Mouse (Mus musculus): ENCODE measurements around the gene Tpi1.

Gene Tpi1

GRCm38 (mm10) chr6:124813933-124814332 is at the start of gene Tpi1:
Gene Tpi1, minus strand, starts transcription at chr6:124814296.
- in situ Hi-C loops (cut with MboI, MseI), result no loop called here

- in situ Hi-C loops (cut with MboI, MseI), result no loop called here
Measured at GRCm38 (mm10) chr6:124863125-124863657, 49.1 kb upstream of the Tpi1 start.

GRCm38 (mm10) chr6:124862406-124863124 is 48.5 kb upstream of the Tpi1 start:
- in situ Hi-C loops (cut with MboI, MseI), result no loop called here

GRCm38 (mm10) chr6:124861802-124862201 is 47.7 kb upstream of the Tpi1 start:
- in situ Hi-C loops (cut with MboI, MseI), result no loop called here

- in situ Hi-C loops (cut with MboI, MseI), result no loop called here
Measured at GRCm38 (mm10) chr6:124861266-124861665, 47.2 kb upstream of the Tpi1 start.

GRCm38 (mm10) chr6:124860511-124860910 is 46.4 kb upstream of the Tpi1 start:
- in situ Hi-C loops (cut with MboI, MseI), result no loop called here

- in situ Hi-C loops (cut with MboI, MseI), result loop anchor here (5.0 to 10.0 kb wide), 2 partner anchors 73 to 175 kb away; partner anchors contain the start of genes Ing4 and Mlf2
Measured at GRCm38 (mm10) chr6:124859725-124860124, 45.6 kb upstream of the Tpi1 start.

GRCm38 (mm10) chr6:124858561-124859318 is 44.6 kb upstream of the Tpi1 start:
- in situ Hi-C loops (cut with MboI, MseI), result loop anchor here (5.0 to 10.0 kb wide), 2 partner anchors 74 to 176 kb away; partner anchors contain the start of genes Ing4 and Mlf2

- in situ Hi-C loops (cut with MboI, MseI), result loop anchor here (5.0 to 10.0 kb wide), 2 partner anchors 74 to 177 kb away; partner anchors contain the start of genes Ing4 and Mlf2
Measured at GRCm38 (mm10) chr6:124857840-124858530, 43.9 kb upstream of the Tpi1 start.

- in situ Hi-C loops (cut with MboI, MseI), result loop anchor here (5.0 to 10.0 kb wide), 2 partner anchors 75 to 178 kb away; partner anchors contain the start of genes Ing4 and Mlf2
Measured at GRCm38 (mm10) chr6:124856916-124857839, 43.1 kb upstream of the Tpi1 start, which contains the start of gene P3h3. Gene P3h3, minus strand, starts transcription at chr6:124857752.

- in situ Hi-C loops (cut with MboI, MseI), result loop anchor here (5.0 to 10.0 kb wide), 2 partner anchors 76 to 178 kb away; partner anchors contain the start of genes Ing4 and Mlf2
Measured at GRCm38 (mm10) chr6:124856321-124856720, 42.2 kb upstream of the Tpi1 start.

GRCm38 (mm10) chr6:124854647-124855046 is 40.6 kb upstream of the Tpi1 start:
- in situ Hi-C loops (cut with MboI, MseI), result loop anchor here (5.0 to 10.0 kb wide), 2 partner anchors 78 to 180 kb away; partner anchors contain the start of genes Ing4 and Mlf2

GRCm38 (mm10) chr6:124850535-124850934 is 36.4 kb upstream of the Tpi1 start:
- in situ Hi-C loops (cut with MboI, MseI), result loop anchor here (10.0 kb wide), 1 partner anchor 184 kb away; the partner anchor contains the start of gene Ing4

GRCm38 (mm10) chr6:124847305-124847704 is 33.2 kb upstream of the Tpi1 start:
- in situ Hi-C loops (cut with MboI, MseI), result no loop called here

- in situ Hi-C loops (cut with MboI, MseI), result no loop called here
Measured at GRCm38 (mm10) chr6:124840241-124841167, 26.4 kb upstream of the Tpi1 start, which contains the start of gene Gnb3. Gene Gnb3, minus strand, starts transcription at chr6:124840275.

- in situ Hi-C loops (cut with MboI, MseI), result no loop called here
Measured at GRCm38 (mm10) chr6:124839805-124840204, 25.7 kb upstream of the Tpi1 start.

GRCm38 (mm10) chr6:124836411-124836810 is 22.3 kb upstream of the Tpi1 start:
- in situ Hi-C loops (cut with MboI, MseI), result no loop called here

- in situ Hi-C loops (cut with MboI, MseI), result no loop called here
Measured at GRCm38 (mm10) chr6:124835531-124835930, 21.4 kb upstream of the Tpi1 start.

- in situ Hi-C loops (cut with MboI, MseI), result no loop called here
Measured at GRCm38 (mm10) chr6:124834512-124835081, 20.5 kb upstream of the Tpi1 start.
